Mouse (Mus musculus): Measurements from ENCODE around the gene Pigq. TPM values are rescaled to one million over a fixed set of nuclear protein-coding genes. Genes with fewer than 3 reads are reported as not detected.

Gene Pigq
- polyA plus RNA-seq, 1 experiment from 2014 or later: 62.7 TPM

DNA sequence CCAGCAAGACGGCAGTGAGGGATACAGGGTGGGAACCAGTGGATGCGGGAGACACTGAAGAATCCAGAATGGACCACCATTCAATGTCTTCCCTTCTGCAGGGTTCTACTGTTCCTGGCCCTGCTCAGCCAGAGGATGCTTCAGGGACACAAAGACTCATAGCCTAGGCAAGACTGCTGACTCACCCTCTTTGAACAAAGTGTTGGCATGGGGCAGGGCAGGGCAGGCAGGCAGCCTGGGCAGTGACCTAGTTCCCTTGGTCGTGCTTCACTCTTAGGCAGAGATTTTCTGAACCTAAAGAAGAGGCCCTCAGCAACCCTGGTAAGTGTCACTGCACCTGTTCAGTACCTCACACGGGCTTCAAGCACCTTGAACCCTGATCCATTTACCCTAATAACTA is 32.9 kb downstream of the Pigq start:
- peaks cover 7 to 22% of the 10 kb centered on the region in 2 experiments for H3K4me1 ChIP-seq (ENCODE audit: control insufficient read depth in 2 of 2, insufficient read depth in 2 of 2, low read length in 2 of 2)
- WGBS: 86% methylated on average over 4 of the region's 4 CpGs
- no peaks in the 10 kb centered on the region for H3K9me3 ChIP-seq (ENCODE audit: control insufficient read depth, low read length)
- ATAC-seq (ENCODE audit: insufficient number of reproducible peaks, insufficient read depth, low FRiP score, low read depth): no peak
- no peak overlapping the region for H3K4me2 ChIP-seq (ENCODE audit: low read length)
- H3K36me3 ChIP-seq (ENCODE audit: control insufficient read depth, insufficient read depth, low read length): 0 out of 2 replicates have a peak, but pooled peaks cover 4% of the 10 kb centered on the region
- H3K27me3 ChIP-seq (ENCODE audit: control insufficient read depth, insufficient read depth, low read length): no peaks in the 10 kb centered on the region
- no peak overlapping the region for H3K4me3 ChIP-seq (ENCODE audit: control insufficient read depth in 1 of 2, insufficient read depth in 1 of 2, low read depth in 1 of 2, low read length in 2 of 2)
- no peak overlapping the region for H3K9ac ChIP-seq (ENCODE audit: low read length)
- no peak overlapping the region for H3K27ac ChIP-seq (replicated peaks in 1 of 2; ENCODE audit: control insufficient read depth in 1 of 2, insufficient read depth in 1 of 2, low read depth in 2 of 2, low read length in 2 of 2)

DNA sequence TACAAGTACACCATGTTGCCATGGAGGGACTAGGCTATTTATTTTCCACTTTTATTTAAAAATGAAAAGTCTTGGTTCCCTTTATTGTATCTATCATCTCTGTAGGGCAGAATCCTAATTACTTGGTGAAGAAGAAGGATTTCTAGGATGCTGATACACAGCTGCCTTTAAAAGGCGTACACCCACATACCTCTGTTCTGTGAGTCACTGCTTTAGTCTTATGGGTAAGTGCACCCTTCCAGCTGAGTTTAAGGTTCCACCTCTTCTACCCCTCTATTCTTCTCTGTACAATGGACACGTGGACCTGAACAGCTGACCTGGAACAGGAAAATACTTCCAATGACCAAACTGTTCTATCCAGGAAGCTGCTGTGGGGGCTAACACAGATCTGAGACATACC is 37.1 kb downstream of the Pigq start:
- no peak for ATAC-seq (ENCODE audit: insufficient number of reproducible peaks, insufficient read depth, low FRiP score, low read depth)
- H3K27me3 ChIP-seq (ENCODE audit: control insufficient read depth, insufficient read depth, low read length): no peaks in the 10 kb centered on the region
- no peak overlapping the region for H3K27ac ChIP-seq (replicated peaks in 1 of 2; ENCODE audit: control insufficient read depth in 1 of 2, insufficient read depth in 1 of 2, low read depth in 2 of 2, low read length in 2 of 2)
- no peak overlapping the region for H3K4me2 ChIP-seq (ENCODE audit: low read length)
- 85% methylated on average over 2 of the region's 2 CpGs for WGBS
- 0 out of 2 replicates have a peak, but pooled peaks cover 3% of the 10 kb centered on the region for H3K36me3 ChIP-seq (ENCODE audit: control insufficient read depth, insufficient read depth, low read length)
- H3K9ac ChIP-seq (ENCODE audit: low read length): no peak overlapping the region
- H3K4me3 ChIP-seq (ENCODE audit: control insufficient read depth in 1 of 2, insufficient read depth in 1 of 2, low read depth in 1 of 2, low read length in 2 of 2): no peak overlapping the region
- no peaks in the 10 kb centered on the region for H3K9me3 ChIP-seq (ENCODE audit: control insufficient read depth, low read length)
- no peaks in the 10 kb centered on the region for H3K4me1 ChIP-seq (ENCODE audit: control insufficient read depth in 2 of 2, insufficient read depth in 2 of 2, low read length in 2 of 2)

DNA sequence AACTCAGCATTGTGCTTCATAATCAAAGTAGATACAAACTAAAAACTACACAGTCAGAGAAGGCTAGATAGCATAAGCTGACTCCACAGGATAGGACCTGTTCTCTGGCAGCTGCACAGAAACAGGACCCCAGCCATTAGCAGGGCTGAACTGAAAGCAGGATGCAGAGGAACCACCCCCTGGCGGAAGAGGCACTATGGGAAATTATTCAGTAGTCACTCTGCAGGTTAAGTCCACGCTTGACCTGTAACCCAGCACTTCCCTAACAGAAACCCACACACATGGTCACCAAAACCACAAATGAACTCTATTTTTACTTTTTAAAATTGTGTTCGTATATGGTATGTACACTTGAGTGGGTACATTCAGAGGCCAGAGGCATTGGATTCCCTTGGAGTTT is 41.7 kb downstream of the Pigq start:
- no peak overlapping the region for H3K9ac ChIP-seq (ENCODE audit: low read length)
- H3K27me3 ChIP-seq (ENCODE audit: control insufficient read depth, insufficient read depth, low read length): no peaks in the 10 kb centered on the region
- no peaks in the 10 kb centered on the region for H3K4me1 ChIP-seq (ENCODE audit: control insufficient read depth in 2 of 2, insufficient read depth in 2 of 2, low read length in 2 of 2)
- H3K4me3 ChIP-seq (ENCODE audit: control insufficient read depth in 1 of 2, insufficient read depth in 1 of 2, low read depth in 1 of 2, low read length in 2 of 2): no peak overlapping the region
- peaks cover 6% of the 10 kb centered on the region; the same call in 1 of the 2 replicates for H3K36me3 ChIP-seq (ENCODE audit: control insufficient read depth, insufficient read depth, low read length)
- H3K9me3 ChIP-seq (ENCODE audit: control insufficient read depth, low read length): no peaks in the 10 kb centered on the region
- no peak for ATAC-seq (ENCODE audit: insufficient number of reproducible peaks, insufficient read depth, low FRiP score, low read depth)
- no peak overlapping the region for H3K4me2 ChIP-seq (ENCODE audit: low read length)
- no peak overlapping the region for H3K27ac ChIP-seq (replicated peaks in 1 of 2; ENCODE audit: control insufficient read depth in 1 of 2, insufficient read depth in 1 of 2, low read depth in 2 of 2, low read length in 2 of 2)
- WGBS: 88% methylated on average over 3 of the region's 3 CpGs

DNA sequence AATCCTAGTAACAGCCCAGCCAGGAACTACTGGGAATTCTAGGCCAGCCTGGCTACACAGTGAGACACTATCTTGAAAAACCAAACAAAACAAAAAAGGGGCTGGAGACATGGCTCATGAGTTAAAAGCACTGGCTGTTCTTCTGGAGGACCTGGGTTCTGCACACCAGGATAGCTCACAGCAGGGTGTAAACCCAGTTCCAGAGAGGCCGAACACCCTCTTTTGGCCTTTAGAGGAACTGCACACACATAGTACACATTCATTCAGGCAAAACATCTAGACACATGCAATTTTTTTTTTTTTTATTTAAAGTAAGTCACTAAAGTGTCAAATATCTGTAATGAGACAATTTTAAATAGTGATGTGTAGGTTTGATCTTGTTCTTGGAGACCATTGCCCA is 44.5 kb downstream of the Pigq start:
- H3K36me3 ChIP-seq (ENCODE audit: control insufficient read depth, insufficient read depth, low read length): peaks cover 6% of the 10 kb centered on the region; the same call in 1 of the 2 replicates
- ATAC-seq (ENCODE audit: insufficient number of reproducible peaks, insufficient read depth, low FRiP score, low read depth): no peak
- H3K9me3 ChIP-seq (ENCODE audit: control insufficient read depth, low read length): no peaks in the 10 kb centered on the region
- H3K4me3 ChIP-seq (ENCODE audit: control insufficient read depth in 1 of 2, insufficient read depth in 1 of 2, low read depth in 1 of 2, low read length in 2 of 2): no peak overlapping the region
- WGBS: 100% methylated on average over 1 of the region's 1 CpGs
- no peaks in the 10 kb centered on the region for H3K27me3 ChIP-seq (ENCODE audit: control insufficient read depth, insufficient read depth, low read length)
- no peak overlapping the region for H3K27ac ChIP-seq (replicated peaks in 1 of 2; ENCODE audit: control insufficient read depth in 1 of 2, insufficient read depth in 1 of 2, low read depth in 2 of 2, low read length in 2 of 2)
- H3K4me2 ChIP-seq (ENCODE audit: low read length): no peak overlapping the region
- peaks cover 2 to 6% of the 10 kb centered on the region in 2 experiments; a peak in 1 of 4 replicates for H3K4me1 ChIP-seq (ENCODE audit: control insufficient read depth in 2 of 2, insufficient read depth in 2 of 2, low read length in 2 of 2)
- no peak overlapping the region for H3K9ac ChIP-seq (ENCODE audit: low read length)

DNA sequence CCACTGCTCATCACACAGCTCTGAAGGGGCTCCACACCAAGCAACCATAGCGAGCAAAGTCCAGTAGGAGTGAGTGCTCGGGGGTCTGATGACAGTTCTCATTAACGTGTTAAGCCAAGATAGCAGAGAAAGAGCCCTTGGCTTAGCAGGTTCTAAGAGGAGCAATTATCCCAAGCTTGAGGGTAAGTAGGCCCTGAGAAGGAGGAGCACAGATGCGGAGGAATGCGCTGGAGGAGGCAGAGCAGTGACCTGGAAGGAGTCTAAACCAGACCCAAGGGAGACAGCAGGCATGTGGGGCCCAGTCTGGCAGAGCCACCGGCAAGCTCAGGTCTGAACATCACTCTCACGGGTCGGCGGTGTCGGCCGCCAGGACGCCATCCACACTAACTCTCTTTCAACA is 48.8 kb downstream of the Pigq start:
- peaks cover 10% of the 10 kb centered on the region for H3K36me3 ChIP-seq (ENCODE audit: control insufficient read depth, insufficient read depth, low read length)
- WGBS: 53% methylated on average over 12 of the region's 12 CpGs
- no peaks in the 10 kb centered on the region for H3K9me3 ChIP-seq (ENCODE audit: control insufficient read depth, low read length)
- no peaks in the 10 kb centered on the region for H3K27me3 ChIP-seq (ENCODE audit: control insufficient read depth, insufficient read depth, low read length)
- H3K4me3 ChIP-seq (ENCODE audit: control insufficient read depth in 1 of 2, insufficient read depth in 1 of 2, low read depth in 1 of 2, low read length in 2 of 2): no peak overlapping the region
- H3K4me2 ChIP-seq (ENCODE audit: low read length): no peak overlapping the region
- no peak overlapping the region for H3K9ac ChIP-seq (ENCODE audit: low read length)
- H3K4me1 ChIP-seq (ENCODE audit: control insufficient read depth in 2 of 2, insufficient read depth in 2 of 2, low read length in 2 of 2): peaks cover 2 to 6% of the 10 kb centered on the region in 2 experiments; a peak in 1 of 4 replicates
- no peak overlapping the region for H3K27ac ChIP-seq (replicated peaks in 1 of 2; ENCODE audit: control insufficient read depth in 1 of 2, insufficient read depth in 1 of 2, low read depth in 2 of 2, low read length in 2 of 2)
- ATAC-seq (ENCODE audit: insufficient number of reproducible peaks, insufficient read depth, low FRiP score, low read depth): no peak

DNA sequence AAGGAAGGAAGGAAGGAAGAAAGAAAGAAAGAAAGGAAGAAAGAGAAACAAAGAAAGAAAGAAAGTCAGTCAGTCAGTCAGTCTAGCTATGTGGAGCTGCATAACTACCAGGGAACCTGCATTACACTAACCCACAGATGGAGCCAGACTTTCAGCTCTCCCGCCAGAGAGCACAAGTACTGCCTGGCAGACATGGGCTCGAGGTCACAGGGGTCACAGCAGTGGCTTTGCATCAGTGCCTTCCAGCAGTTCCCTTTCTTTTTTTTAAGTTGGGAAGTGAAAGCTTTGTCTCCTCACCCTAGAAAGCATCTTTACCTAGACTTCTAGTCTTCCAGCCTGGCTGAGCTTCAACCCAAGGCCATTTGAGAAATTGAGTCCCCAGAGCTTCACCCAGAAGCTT is 49.3 kb downstream of the Pigq start:
- no peak for ATAC-seq (ENCODE audit: insufficient number of reproducible peaks, insufficient read depth, low FRiP score, low read depth)
- 38% methylated on average over 2 of the region's 2 CpGs for WGBS
- H3K36me3 ChIP-seq (ENCODE audit: control insufficient read depth, insufficient read depth, low read length): peaks cover 11% of the 10 kb centered on the region

DNA sequence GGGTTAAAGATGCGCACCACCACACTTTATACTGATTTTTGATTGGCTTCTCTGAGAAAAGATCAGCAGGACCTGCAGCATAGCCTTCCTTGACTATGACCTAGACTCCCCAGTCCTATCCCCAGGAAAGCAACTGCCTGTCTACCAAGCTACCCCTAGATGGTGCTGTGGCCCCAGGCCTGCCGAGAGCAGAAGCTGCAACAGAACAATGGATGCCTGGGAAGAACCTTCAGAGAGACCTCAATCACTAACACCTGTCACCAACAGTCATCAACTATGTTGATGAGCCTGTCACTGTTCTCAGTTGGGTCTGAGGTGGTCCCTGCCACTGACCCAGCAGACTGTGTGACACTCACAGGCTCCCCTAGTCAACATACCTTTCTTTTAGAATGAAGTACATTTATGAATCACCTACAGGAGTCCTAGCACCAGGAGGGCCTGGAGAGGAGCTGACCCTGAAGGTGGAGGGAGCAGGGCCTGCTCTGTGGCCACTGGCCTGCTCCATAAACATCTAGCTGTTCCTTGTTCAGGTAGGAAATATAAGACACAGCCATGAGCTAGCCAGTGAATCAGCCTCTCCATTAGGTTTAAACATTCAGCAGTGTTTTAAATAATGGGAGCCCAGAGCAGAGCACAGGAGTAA is 50.6 kb downstream of the Pigq start:
- Histone ChIP-seq H3K9me3 (ENCODE audit: control insufficient read depth, low read length) (no peaks in the 10 kb centered on the region), H3K4me2 (ENCODE audit: low read length) (no peak overlapping the region), H3K4me3 (ENCODE audit: control insufficient read depth in 1 of 2, insufficient read depth in 1 of 2, low read depth in 1 of 2, low read length in 2 of 2) (no peak overlapping the region), H3K4me1 (ENCODE audit: control insufficient read depth in 2 of 2, insufficient read depth in 2 of 2, low read length in 2 of 2) (peaks cover 2 to 6% of the 10 kb centered on the region in 2 experiments; a peak in 1 of 4 replicates), H3K9ac (ENCODE audit: low read length) (no peak overlapping the region), H3K36me3 (ENCODE audit: control insufficient read depth, insufficient read depth, low read length) (peaks cover 21% of the 10 kb centered on the region), H3K27me3 (ENCODE audit: control insufficient read depth, insufficient read depth, low read length) (no peaks in the 10 kb centered on the region), H3K27ac (replicated peaks in 1 of 2; ENCODE audit: control insufficient read depth in 1 of 2, insufficient read depth in 1 of 2, low read depth in 2 of 2, low read length in 2 of 2) (no peak overlapping the region)
- ATAC-seq (ENCODE audit: insufficient number of reproducible peaks, insufficient read depth, low FRiP score, low read depth): no peak; the same call in 1 of the 2 replicates
- WGBS: 28% methylated on average over 2 of the region's 2 CpGs

More for the DNA sequence above, 49.3 kb downstream of the Pigq start:
- Histone ChIP-seq H3K27me3 (ENCODE audit: control insufficient read depth, insufficient read depth, low read length) (no peaks in the 10 kb centered on the region), H3K9ac (ENCODE audit: low read length) (no peak overlapping the region), H3K4me1 (ENCODE audit: control insufficient read depth in 2 of 2, insufficient read depth in 2 of 2, low read length in 2 of 2) (peaks cover 2 to 6% of the 10 kb centered on the region in 2 experiments; a peak in 1 of 4 replicates), H3K4me3 (ENCODE audit: control insufficient read depth in 1 of 2, insufficient read depth in 1 of 2, low read depth in 1 of 2, low read length in 2 of 2) (no peak overlapping the region), H3K27ac (replicated peaks in 1 of 2; ENCODE audit: control insufficient read depth in 1 of 2, insufficient read depth in 1 of 2, low read depth in 2 of 2, low read length in 2 of 2) (no peak overlapping the region), H3K9me3 (ENCODE audit: control insufficient read depth, low read length) (no peaks in the 10 kb centered on the region), H3K4me2 (ENCODE audit: low read length) (no peak overlapping the region)

DNA sequence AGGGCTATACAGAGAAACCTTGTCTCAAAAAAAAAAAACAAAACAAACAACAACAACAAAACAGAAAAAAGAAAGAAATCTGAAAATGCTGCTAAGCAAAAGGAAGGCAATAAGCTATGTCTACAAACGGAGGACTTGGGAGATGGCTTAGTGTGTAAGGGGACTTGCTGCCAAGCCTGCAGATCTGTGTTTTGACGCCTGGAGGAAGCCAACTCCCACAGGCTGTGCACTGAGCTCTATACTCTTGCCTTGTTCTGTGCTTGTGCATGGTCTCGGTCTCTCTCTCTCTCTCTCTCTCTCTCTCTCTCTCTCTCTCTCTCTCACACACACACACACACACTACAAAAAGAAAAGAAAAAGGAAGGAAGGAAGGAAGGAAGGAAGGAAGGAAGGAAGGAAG is 55.9 kb downstream of the Pigq start:
- Histone ChIP-seq H3K4me3 (ENCODE audit: control insufficient read depth in 1 of 2, insufficient read depth in 1 of 2, low read depth in 1 of 2, low read length in 2 of 2) (no peak overlapping the region), H3K9me3 (ENCODE audit: control insufficient read depth, low read length) (no peaks in the 10 kb centered on the region), H3K9ac (ENCODE audit: low read length) (no peak overlapping the region), H3K27ac (replicated peaks in 1 of 2; ENCODE audit: control insufficient read depth in 1 of 2, insufficient read depth in 1 of 2, low read depth in 2 of 2, low read length in 2 of 2) (no peak overlapping the region), H3K36me3 (ENCODE audit: control insufficient read depth, insufficient read depth, low read length) (peaks cover 51% of the 10 kb centered on the region), H3K4me2 (ENCODE audit: low read length) (no peak overlapping the region), H3K27me3 (ENCODE audit: control insufficient read depth, insufficient read depth, low read length) (no peaks in the 10 kb centered on the region), H3K4me1 (ENCODE audit: control insufficient read depth in 2 of 2, insufficient read depth in 2 of 2, low read length in 2 of 2) (no peaks in the 10 kb centered on the region)
- 79% methylated on average over 3 of the region's 3 CpGs for WGBS
- no peak for ATAC-seq (ENCODE audit: insufficient number of reproducible peaks, insufficient read depth, low FRiP score, low read depth)
